Mouse (Mus musculus) stomach, postnatal 0 days (tissue): ENCODE data around the gene Fank1. TPM values are rescaled to one million over a fixed set of nuclear protein-coding genes. Genes with fewer than 3 reads are reported as not detected.

Source experiments
- ATAC-seq: fragments of 200-750 bp; cut with Nextera tagmentation; 2 replicates; pipeline ENCODE4 v1.8.0; 2017; ENCODE audit not compliant: low FRiP score, low TSS enrichment
- DNase-seq: peaks from one replicate; pipeline ENCODE4 v3.0.0-alpha.2; 2016; ENCODE audit warnings: low spot score
- H3K27ac ChIP-seq: fragments of 300-500 bp; sonication (generic); replicated peaks from 2 replicates; pipeline ENCODE4 v1.5.1; 2014; ENCODE audit warnings: mild to moderate bottlenecking, control low read depth
- H3K27me3 ChIP-seq: fragments of 300-500 bp; sonication (generic); 2 replicates; pipeline ENCODE4 v1.6.1; 2014; ENCODE audit warnings: low read length; ENCODE audit not compliant: control insufficient read depth, insufficient read depth
- H3K36me3 ChIP-seq: fragments of 300-500 bp; sonication (generic); 2 replicates; pipeline ENCODE4 v1.6.1; 2014; ENCODE audit warnings: low read length, mixed read lengths; ENCODE audit not compliant: control insufficient read depth, insufficient read depth
- H3K4me1 ChIP-seq: fragments of 300-500 bp; sonication (generic); replicated peaks from 2 replicates; pipeline ENCODE4 v1.6.1; 2014; ENCODE audit warnings: antibody characterized with exemption; ENCODE audit not compliant: control insufficient read depth, insufficient read depth
- H3K4me2 ChIP-seq: fragments of 300-500 bp; sonication (generic); replicated peaks from 2 replicates; pipeline ENCODE4 v1.6.1; 2014; ENCODE audit warnings: low read depth, mild to moderate bottlenecking, control low read depth, moderate library complexity
- H3K4me3 ChIP-seq: fragments of 300-500 bp; sonication (generic); 2 replicates; pipeline ENCODE4 v1.5.1; 2014; ENCODE audit warnings: low read depth, low read length, control low read depth
- H3K9ac ChIP-seq: fragments of 300-500 bp; sonication (generic); 2 replicates; pipeline ENCODE4 v1.6.1; 2014; ENCODE audit warnings: mild to moderate bottlenecking, low read length, control low read depth, mixed read lengths
- H3K9me3 ChIP-seq: fragments of 300-500 bp; sonication (generic); 2 replicates; pipeline ENCODE4 v1.6.1; 2016; ENCODE audit warnings: low read length; ENCODE audit not compliant: control insufficient read depth
- CTCF ChIP-seq: IDR thresholded peaks from 2 replicates; pipeline ENCODE4 v1.5.1; 2016; ENCODE audit warnings: antibody characterized with exemption, low read depth, mild to moderate bottlenecking, moderate library complexity
- EP300 ChIP-seq: optimal IDR thresholded peaks from 2 replicates; pipeline ENCODE3; 2016; ENCODE audit warnings: antibody characterized with exemption
- WGBS: fragments of 180-500 bp; shearing (Covaris S2); extraction: QIAGEN DNeasy Blood & Tissue Kit; methylation state at CpG from one replicate; pipeline ENCODE4 v1.1.7; 2014; 5-methylcytosine and 5-hydroxymethylcytosine counted together
- polyA plus RNA-seq: library from polyadenylated mRNA; unstranded; fragments of >200 nt; fragmentation: Nextera tagmentation; extraction: Ambion mirVana; gene quantifications from 2 replicates; pipeline ENCODE4 v1.2.1, GENCODE M21; 2015

Gene Fank1
- polyA plus RNA-seq, 1 experiment from 2014 or later = 0.34 TPM

DNA sequence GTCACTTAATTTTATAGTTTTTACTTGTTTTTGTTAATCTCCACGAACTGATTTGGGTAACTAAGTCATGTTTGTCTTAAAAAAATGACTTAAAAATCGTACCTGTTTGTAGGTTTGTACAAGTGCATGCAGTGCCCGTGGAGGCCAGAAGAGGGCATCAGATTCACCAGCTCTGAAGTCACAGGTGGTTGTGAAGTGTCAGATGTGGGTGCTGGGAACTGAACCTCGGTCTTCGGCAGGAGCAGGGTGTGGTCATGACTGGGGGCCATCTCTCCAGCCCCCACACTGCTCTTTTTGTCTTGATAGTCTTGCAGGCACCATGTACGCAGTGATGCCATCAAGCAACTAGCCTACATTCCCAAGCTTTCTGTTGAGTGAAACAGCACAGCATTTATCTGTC, 47.1 kb downstream of the Fank1 start:
- TF ChIP-seq EP300 (no peak), CTCF (peak; percentile 28; the same call in 1 of the 2 replicates)
- no peak overlapping the region for H3K27ac ChIP-seq
- 85% methylated on average over 6 of the region's 6 CpGs for WGBS
- H3K9ac ChIP-seq = no peak overlapping the region
- H3K4me3 ChIP-seq = no peak overlapping the region
- no peaks in the 10 kb centered on the region for H3K36me3 ChIP-seq
- no peaks in the 10 kb centered on the region for H3K27me3 ChIP-seq
- DNase-seq = no peak
- H3K9me3 ChIP-seq = no peaks in the 10 kb centered on the region
- H3K4me2 ChIP-seq = no peak overlapping the region
- ATAC-seq = no peak
- no peaks in the 10 kb centered on the region for H3K4me1 ChIP-seq

DNA sequence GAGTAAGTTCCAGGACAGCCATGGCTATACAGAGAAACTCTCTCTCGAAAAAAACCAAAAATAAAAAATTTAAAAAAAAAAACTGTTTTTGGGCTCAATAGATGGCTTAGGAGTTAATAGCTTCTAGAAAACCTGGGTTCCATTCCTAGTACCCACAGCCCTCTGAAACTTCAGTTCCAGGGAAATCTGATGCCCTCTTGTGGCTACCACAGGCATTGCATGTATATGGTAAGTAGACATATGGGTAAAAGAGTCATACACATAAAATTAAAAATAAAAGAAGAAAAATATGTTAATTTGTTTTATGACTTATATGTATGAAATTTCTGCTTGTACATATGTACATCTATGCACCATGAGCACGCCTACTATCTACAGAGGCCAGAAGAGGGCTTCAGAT, 47.9 kb downstream of the Fank1 start:
- DNase-seq = no peak
- no peaks in the 10 kb centered on the region for H3K4me1 ChIP-seq

GRCm38 (mm10) chr7:133828514-133828913, 51.9 kb downstream of the Fank1 start:
- H3K36me3 ChIP-seq = no peaks in the 10 kb centered on the region
- no peak for ATAC-seq
- H3K9me3 ChIP-seq = no peaks in the 10 kb centered on the region
- no peaks in the 10 kb centered on the region for H3K4me1 ChIP-seq
- H3K27me3 ChIP-seq = no peaks in the 10 kb centered on the region
- TF ChIP-seq CTCF (no peak), EP300 (no peak)
- H3K4me3 ChIP-seq = no peak overlapping the region
- H3K27ac ChIP-seq = no peak overlapping the region
- WGBS = 33% methylated on average over 4 of the region's 4 CpGs
- no peak overlapping the region for H3K9ac ChIP-seq
- no peak overlapping the region for H3K4me2 ChIP-seq
- DNase-seq = no peak

More for the DNA sequence above, 47.9 kb downstream of the Fank1 start:
- Histone ChIP-seq H3K4me2 (no peak overlapping the region), H3K27ac (no peak overlapping the region), H3K9ac (no peak overlapping the region), H3K27me3 (no peaks in the 10 kb centered on the region), H3K36me3 (no peaks in the 10 kb centered on the region), H3K9me3 (no peaks in the 10 kb centered on the region), H3K4me3 (no peak overlapping the region)
- ATAC-seq = no peak
- WGBS = 93% methylated on average over 2 of the region's 2 CpGs
- TF ChIP-seq EP300 (no peak), CTCF (peak; percentile 60)

GRCm38 (mm10) chr7:133829579-133829978, 52.9 kb downstream of the Fank1 start:
- no peak overlapping the region for H3K4me2 ChIP-seq
- H3K9ac ChIP-seq = no peak overlapping the region
- H3K36me3 ChIP-seq = no peaks in the 10 kb centered on the region
- TF ChIP-seq EP300 (no peak), CTCF (no peak)
- H3K9me3 ChIP-seq = no peaks in the 10 kb centered on the region
- no peak overlapping the region for H3K27ac ChIP-seq
- no peaks in the 10 kb centered on the region for H3K27me3 ChIP-seq
- H3K4me1 ChIP-seq = no peaks in the 10 kb centered on the region
- DNase-seq (no peak), ATAC-seq (no peak)
- H3K4me3 ChIP-seq = no peak overlapping the region
- 43% methylated on average over 7 of the region's 7 CpGs for WGBS

DNA sequence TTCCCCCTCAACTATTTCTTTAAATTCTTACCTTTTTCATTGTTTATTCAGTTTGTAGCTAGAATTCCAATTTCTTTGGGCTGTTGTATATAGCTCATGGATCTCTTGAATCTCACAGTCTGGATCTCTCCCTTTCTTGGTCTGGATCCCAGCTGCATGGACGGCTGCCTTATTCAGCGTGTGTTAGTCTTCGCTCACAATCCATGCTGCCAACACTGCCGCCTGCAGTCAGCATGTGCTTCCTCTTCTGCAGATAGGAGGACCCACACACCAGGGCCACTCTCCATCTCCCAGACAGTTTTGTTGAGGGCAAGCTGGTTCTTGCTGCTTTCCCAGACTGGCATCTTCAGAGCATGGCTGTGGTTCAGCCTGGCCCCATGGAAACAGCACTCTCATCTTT, 62.9 kb downstream of the Fank1 start:
- Histone ChIP-seq H3K4me3 (no peak overlapping the region), H3K4me1 (no peaks in the 10 kb centered on the region), H3K27me3 (no peaks in the 10 kb centered on the region), H3K9me3 (no peaks in the 10 kb centered on the region), H3K27ac (no peak overlapping the region), H3K36me3 (no peaks in the 10 kb centered on the region), H3K4me2 (no peak overlapping the region), H3K9ac (no peak overlapping the region)
- peak; percentile 47 for TF ChIP-seq CTCF
- TF ChIP-seq EP300 = no peak
- ATAC-seq (no peak), DNase-seq (no peak)
- WGBS = 51% methylated on average over 4 of the region's 4 CpGs

- ATAC-seq = no peak
- no peak overlapping the region for H3K4me2 ChIP-seq
- H3K27ac ChIP-seq = no peak overlapping the region
- no peak overlapping the region for H3K4me3 ChIP-seq
- no peaks in the 10 kb centered on the region for H3K4me1 ChIP-seq
- H3K9ac ChIP-seq = no peak overlapping the region
- no peak for DNase-seq
- no peaks in the 10 kb centered on the region for H3K27me3 ChIP-seq
- no peaks in the 10 kb centered on the region for H3K9me3 ChIP-seq
- no peaks in the 10 kb centered on the region for H3K36me3 ChIP-seq
- WGBS = 42% methylated on average over 6 of the region's 6 CpGs
- TF ChIP-seq CTCF = no peak
- no peak for TF ChIP-seq EP300
Measured at GRCm38 (mm10) chr7:133842079-133842478, 65.4 kb downstream of the Fank1 start.
